Mouse (Mus musculus): ENCODE results near the gene Gm39566. TPM values are rescaled to one million over a fixed set of nuclear protein-coding genes. Genes with fewer than 3 reads are reported as not detected.

Gene Gm39566
- total and polyA plus RNA-seq, 3 experiments, result 0.04 TPM; not detected in 2

GRCm38 (mm10) chr11:69836703-69837576 lies 21.8 kb upstream of the Gm39566 start:
- Histone ChIP-seq H3K36me3 (ENCODE audit: control insufficient read depth in 1 of 2, insufficient read depth in 2 of 2, low read length in 2 of 2) (peaks cover 0 to 14% of the 10 kb centered on the region in 2 experiments; a peak in 2 of 4 replicates), H3K27me3 (ENCODE audit: control insufficient read depth in 1 of 2, insufficient read depth in 2 of 2, low read length in 2 of 2) (no peaks in the 10 kb centered on the region; a peak in 1 of 4 replicates), H3K79me2 (ENCODE audit: control insufficient read depth, insufficient read depth, low read length, poor library complexity) (peaks cover 1% of the 10 kb centered on the region; the same call in 1 of the 2 replicates), H3K4me3 (ENCODE audit: control insufficient read depth in 1 of 2, insufficient read depth in 1 of 2, low read depth in 2 of 2, low read length in 2 of 2) (peak overlapping the region; percentile 60 to 97), H3K4me1 (ENCODE audit: control insufficient read depth in 1 of 2, insufficient read depth in 2 of 2, low read length in 2 of 2) (peaks cover 10 to 28% of the 10 kb centered on the region in 2 experiments), H3K9ac (ENCODE audit: control insufficient read depth, low read depth, low read length, poor library complexity, severe bottlenecking) (peak overlapping the region; percentile 67), H3K9me3 (replicated peaks; ENCODE audit: insufficient read depth, low read length) (no peaks in the 10 kb centered on the region), H3K27ac (ENCODE audit: control insufficient read depth, low read depth, low read length) (no peak overlapping the region)
- peak; percentile 41 for DNase-seq (ENCODE audit: low read depth, low spot score)
- TF ChIP-seq MAZ (IDR thresholded peaks at IDR 0.05; ENCODE audit: low read depth, low read length), result peak; percentile 64; the same call in 1 of the 2 replicates
- no peak for TF ChIP-seq MEF2A (IDR thresholded peaks at IDR 0.05; ENCODE audit: extremely low read depth, insufficient replicate concordance, low read depth, low read length, poor library complexity, severe bottlenecking)
- TF ChIP-seq UBTF (IDR thresholded peaks at IDR 0.05; ENCODE audit: borderline replicate concordance, insufficient read depth, low read depth, low read length), result 0 out of 2 replicates have a peak, but pooled peaks have one; percentile 56
- TF ChIP-seq TCF12 (IDR thresholded peaks at IDR 0.05; ENCODE audit: low read depth, low read length), result no peak
- TF ChIP-seq POLR2AphosphoS5 (IDR thresholded peaks at IDR 0.05; ENCODE audit: borderline replicate concordance, low read depth, low read length), result no peak

GRCm38 (mm10) chr11:69835966-69836335 lies 20.9 kb upstream of the Gm39566 start:
- H3K4me1 ChIP-seq (ENCODE audit: control insufficient read depth in 1 of 2, insufficient read depth in 2 of 2, low read length in 2 of 2), result peaks cover 10 to 28% of the 10 kb centered on the region in 2 experiments
- H3K4me3 ChIP-seq (ENCODE audit: control insufficient read depth in 1 of 2, insufficient read depth in 1 of 2, low read depth in 2 of 2, low read length in 2 of 2), result no peak overlapping the region
- peaks cover 1% of the 10 kb centered on the region; the same call in 1 of the 2 replicates for H3K79me2 ChIP-seq (ENCODE audit: control insufficient read depth, insufficient read depth, low read length, poor library complexity)
- H3K36me3 ChIP-seq (ENCODE audit: control insufficient read depth in 1 of 2, insufficient read depth in 2 of 2, low read length in 2 of 2), result peaks cover 0 to 14% of the 10 kb centered on the region in 2 experiments; a peak in 2 of 4 replicates
- no peak for DNase-seq (ENCODE audit: low read depth, low spot score)
- no peak overlapping the region for H3K9ac ChIP-seq (ENCODE audit: control insufficient read depth, low read depth, low read length, poor library complexity, severe bottlenecking)
- H3K27ac ChIP-seq (ENCODE audit: control insufficient read depth, low read depth, low read length), result no peak overlapping the region
- no peaks in the 10 kb centered on the region for H3K9me3 ChIP-seq (replicated peaks; ENCODE audit: insufficient read depth, low read length)
- TF ChIP-seq TCF12 (IDR thresholded peaks at IDR 0.05; ENCODE audit: low read depth, low read length) (no peak), MYC (IDR thresholded peaks at IDR 0.05; ENCODE audit: low read depth, low read length) (no peak), MYB (IDR thresholded peaks at IDR 0.05; ENCODE audit: low read depth, low read length) (no peak), SIN3A (IDR thresholded peaks at IDR 0.05; ENCODE audit: low read length) (peak; percentile 18; the same call in 1 of the 2 replicates), JUND (IDR thresholded peaks at IDR 0.05; ENCODE audit: low read depth, low read length) (no peak), RAD21 (IDR thresholded peaks at IDR 0.05; ENCODE audit: low read depth, low read length) (no peak), MXI1 (IDR thresholded peaks at IDR 0.05; ENCODE audit: low read depth, low read length) (no peak), CHD1 (IDR thresholded peaks at IDR 0.05; ENCODE audit: low read depth, low read length) (no peak)
- no peaks in the 10 kb centered on the region; a peak in 1 of 4 replicates for H3K27me3 ChIP-seq (ENCODE audit: control insufficient read depth in 1 of 2, insufficient read depth in 2 of 2, low read length in 2 of 2)

All from MEL (cell line).